Mouse (Mus musculus) embryonic fibroblast, embryonic 13.5 days (primary cell): ENCODE results near the gene Cckbr.

ENCODE experiments used
- CTCF ChIP-seq: IDR thresholded peaks from 2 replicates; pipeline ENCODE4 v1.5.1; 2011; ENCODE audit warnings: mild to moderate bottlenecking, control low read depth, low read length, moderate library complexity, borderline replicate concordance; ENCODE audit not compliant: insufficient read depth
- POLR2A ChIP-seq: IDR thresholded peaks from 2 replicates; pipeline ENCODE4 v1.6.1; 2011; ENCODE audit warnings: low read depth, mild to moderate bottlenecking, control low read depth, low read length, moderate library complexity

DNA sequence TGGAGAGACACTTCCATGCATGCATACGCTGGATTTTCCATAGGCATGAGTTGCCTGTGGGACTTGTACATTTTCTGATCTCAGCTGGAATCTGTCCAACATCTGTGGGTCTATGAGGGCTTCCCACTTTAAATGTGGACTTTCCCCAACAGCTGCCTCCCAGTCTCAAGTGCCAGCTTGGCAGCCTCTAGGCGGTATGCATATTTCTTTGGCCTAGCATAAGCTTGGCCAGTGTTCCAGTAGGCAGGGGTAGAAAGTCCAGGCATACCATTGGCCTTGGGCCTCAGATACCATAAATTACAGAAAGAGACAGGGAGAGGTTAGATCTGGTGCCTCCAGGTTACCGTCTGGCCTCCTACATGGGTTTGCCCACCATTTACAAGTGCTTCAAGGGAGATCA is 72.3 kb downstream of the Cckbr start:
- TF ChIP-seq CTCF (no peak), POLR2A (no peak)
